Mouse (Mus musculus): ENCODE results near the gene Vps53. TPM values are rescaled to one million over a fixed set of nuclear protein-coding genes. Genes with fewer than 3 reads are reported as not detected.

Vps53 gene
- polyA plus RNA-seq, 2 experiments = 9.4 to 12.7 TPM

DNA sequence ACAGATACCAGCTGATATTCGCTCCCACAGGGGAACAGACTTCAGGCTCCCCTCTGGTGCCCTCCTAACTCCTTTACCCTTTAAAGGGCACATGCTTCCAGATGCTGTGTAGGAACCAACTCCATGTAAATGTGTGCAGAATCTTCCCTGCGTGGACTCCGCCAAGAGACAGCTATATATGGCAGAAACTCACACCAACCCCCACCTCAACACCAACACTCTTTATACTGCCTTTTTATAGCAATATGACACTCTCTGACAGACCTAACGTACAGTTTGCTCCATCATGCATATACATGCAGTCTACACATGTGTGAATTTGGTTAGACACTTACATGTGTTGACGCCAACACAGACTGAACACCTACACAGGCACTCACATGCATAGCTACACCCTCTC lies 178.7 kb downstream of the Vps53 start:
- WGBS (ENCODE audit: insufficient replicate concordance) = 64% methylated on average over 5 of the region's 5 CpGs
- H3K4me1 ChIP-seq (replicated peaks; ENCODE audit: control insufficient read depth in 2 of 2, insufficient read depth in 2 of 2, low read length in 1 of 2) = no peaks in the 10 kb centered on the region
- H3K4me3 ChIP-seq (ENCODE audit: insufficient read depth in 1 of 2, low read depth in 2 of 2, low read length in 2 of 2) = no peak overlapping the region
- ATAC-seq (ENCODE audit: insufficient read depth) = no peak
- H3K9me3 ChIP-seq (ENCODE audit: control insufficient read depth, low read length) = no peaks in the 10 kb centered on the region
- H3K27ac ChIP-seq = no peak overlapping the region
- no peak overlapping the region for H3K9ac ChIP-seq (replicated peaks)
- no peak for DNase-seq (ENCODE audit: low read depth in 3 of 3, low spot score in 3 of 3)
- peaks cover 6% of the 10 kb centered on the region for H3K27me3 ChIP-seq (ENCODE audit: control insufficient read depth, insufficient read depth, low read length)
- no peak for TF ChIP-seq EP300 (IDR thresholded peaks at IDR 0.05; ENCODE audit: low read depth)
- TF ChIP-seq CTCF (IDR thresholded peaks at IDR 0.05; ENCODE audit: low read depth) = no peak
- no peak overlapping the region for H3K4me2 ChIP-seq (ENCODE audit: low read depth)
- no peaks in the 10 kb centered on the region for H3K36me3 ChIP-seq (replicated peaks; ENCODE audit: control insufficient read depth, insufficient read depth, low read depth)

DNA sequence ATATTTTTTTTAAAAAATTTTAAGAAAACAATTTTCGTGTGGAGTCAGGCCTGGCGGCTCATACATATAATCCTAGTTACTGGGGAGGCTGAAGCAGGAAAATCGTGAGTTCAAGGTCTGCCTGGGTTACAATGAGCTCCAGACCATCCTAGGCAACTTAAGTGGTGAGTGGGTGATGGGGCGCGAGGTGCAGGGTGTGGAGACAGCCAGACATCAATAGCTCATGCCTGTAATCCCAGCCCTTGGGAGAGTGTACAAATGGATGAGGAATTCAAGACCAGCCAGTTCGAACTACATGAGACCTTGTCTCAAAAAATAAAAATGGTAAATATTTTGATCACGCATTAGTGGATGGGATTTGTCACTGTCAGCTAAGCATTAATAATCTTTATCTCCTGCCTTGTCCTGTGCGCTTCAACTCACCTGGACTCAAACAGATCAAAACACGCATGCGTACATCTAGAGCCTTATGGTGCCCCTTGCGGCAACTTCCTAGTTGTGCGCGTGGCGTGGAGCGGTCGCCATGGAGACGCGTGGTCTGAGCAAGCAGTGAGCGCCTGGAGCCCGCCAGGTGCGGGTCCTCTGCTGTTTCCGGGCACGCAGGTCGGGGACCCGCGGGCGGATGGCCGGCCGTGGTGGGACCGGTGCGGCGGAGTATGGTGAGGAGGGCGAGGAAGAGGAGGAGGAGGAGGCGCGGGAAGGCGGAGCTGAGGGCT lies 179.8 kb downstream of the Vps53 start, which contains the start of gene 1700016K19Rik:
1700016K19Rik (plus strand) TSS at position 473 of the 716 bp plus-strand sequence.
- Histone ChIP-seq H3K27me3 (ENCODE audit: control insufficient read depth, insufficient read depth, low read length) (peaks cover 6% of the 10 kb centered on the region), H3K27ac (no peak within 1 kb of the TSS), H3K9ac (replicated peaks) (no peak within 1 kb of the TSS; the same call in 1 of the 2 replicates), H3K9me3 (ENCODE audit: control insufficient read depth, low read length) (no peaks in the 10 kb centered on the region), H3K4me2 (ENCODE audit: low read depth) (peak within 1 kb of the TSS; percentile 65), H3K36me3 (replicated peaks; ENCODE audit: control insufficient read depth, insufficient read depth, low read depth) (no peaks in the 10 kb centered on the region), H3K4me1 (replicated peaks; ENCODE audit: control insufficient read depth in 2 of 2, insufficient read depth in 2 of 2, low read length in 1 of 2) (no peaks in the 10 kb centered on the region), H3K4me3 (ENCODE audit: insufficient read depth in 1 of 2, low read depth in 2 of 2, low read length in 2 of 2) (peak within 1 kb of the TSS; percentile 37 to 52)
- peak; percentile 16 to 37 (median 17) for DNase-seq (ENCODE audit: low read depth in 3 of 3, low spot score in 3 of 3)
- 9% methylated on average over 36 of the region's 36 CpGs for WGBS (ENCODE audit: insufficient replicate concordance)
- ATAC-seq (ENCODE audit: insufficient read depth) = no peak
- TF ChIP-seq CTCF (IDR thresholded peaks at IDR 0.05; ENCODE audit: low read depth) (peak; percentile 60), EP300 (IDR thresholded peaks at IDR 0.05; ENCODE audit: low read depth) (no peak)

Other genes with a start within 250 kb of the Vps53 start
- gene Rph3al, start 241.2 kb downstream of the Vps53 start, polyA plus RNA-seq (2012; rRNA removed) = 0.15 and 0.29 TPM in 2 replicates
- gene Rph3al, start 241.2 kb downstream of the Vps53 start, polyA plus RNA-seq (2014; fragmentation: Nextera tagmentation; extraction: Ambion mirVana) = 0.25 and 0.27 TPM in 2 replicates
- not detected in 2 replicates for gene 1700016K19Rik, start 179.7 kb downstream of the Vps53 start, polyA plus RNA-seq (2012; rRNA removed)
- gene 1700016K19Rik, start 179.7 kb downstream of the Vps53 start, polyA plus RNA-seq (2014; fragmentation: Nextera tagmentation; extraction: Ambion mirVana) = not detected in 2 replicates
- gene Rflnb, start 151.9 kb downstream of the Vps53 start, polyA plus RNA-seq (2012; rRNA removed) = 0.92 and 1.3 TPM in 2 replicates
- gene Rflnb, start 151.9 kb downstream of the Vps53 start, polyA plus RNA-seq (2014; fragmentation: Nextera tagmentation; extraction: Ambion mirVana) = 1.9 and 2.3 TPM in 2 replicates
- 2.7 and 3.1 TPM in 2 replicates for gene Fam57a, start within 50 bp of the Vps53 start, polyA plus RNA-seq (2012; rRNA removed)
- 3.0 and 3.5 TPM in 2 replicates for gene Fam57a, start within 50 bp of the Vps53 start, polyA plus RNA-seq (2014; fragmentation: Nextera tagmentation; extraction: Ambion mirVana)
- gene Dbil5, start 38.0 kb upstream of the Vps53 start, polyA plus RNA-seq (2012; rRNA removed) = 0.18 and 0.36 TPM in 2 replicates
- 0.61 and 1.1 TPM in 2 replicates for gene Dbil5, start 38.0 kb upstream of the Vps53 start, polyA plus RNA-seq (2014; fragmentation: Nextera tagmentation; extraction: Ambion mirVana)
- gene Gemin4, start 38.0 kb upstream of the Vps53 start, polyA plus RNA-seq (2012; rRNA removed) = 6.0 and 6.3 TPM in 2 replicates
- 13.9 and 14.8 TPM in 2 replicates for gene Gemin4, start 38.0 kb upstream of the Vps53 start, polyA plus RNA-seq (2014; fragmentation: Nextera tagmentation; extraction: Ambion mirVana)
- gene Mrm3, start 64.1 kb upstream of the Vps53 start, polyA plus RNA-seq (2012; rRNA removed) = 5.9 and 11.1 TPM in 2 replicates
- gene Mrm3, start 64.1 kb upstream of the Vps53 start, polyA plus RNA-seq (2014; fragmentation: Nextera tagmentation; extraction: Ambion mirVana) = 14.2 and 16.6 TPM in 2 replicates
- 10.7 and 17.9 TPM in 2 replicates for gene Glod4, start 64.1 kb upstream of the Vps53 start, polyA plus RNA-seq (2012; rRNA removed)
- gene Glod4, start 64.1 kb upstream of the Vps53 start, polyA plus RNA-seq (2014; fragmentation: Nextera tagmentation; extraction: Ambion mirVana) = 60.7 and 62.6 TPM in 2 replicates
- gene Nxn, start 219.5 kb upstream of the Vps53 start, polyA plus RNA-seq (2012; rRNA removed) = 2.1 TPM in 2 replicates
- gene Nxn, start 219.5 kb upstream of the Vps53 start, polyA plus RNA-seq (2014; fragmentation: Nextera tagmentation; extraction: Ambion mirVana) = 1.9 and 2.5 TPM in 2 replicates
- 6.2 and 11.1 TPM in 2 replicates for gene Timm22, start 227.3 kb upstream of the Vps53 start, polyA plus RNA-seq (2012; rRNA removed)
- gene Timm22, start 227.3 kb upstream of the Vps53 start, polyA plus RNA-seq (2014; fragmentation: Nextera tagmentation; extraction: Ambion mirVana) = 47.4 and 47.8 TPM in 2 replicates

Measured in liver, embryonic 14.5 days (tissue).